Mouse (Mus musculus) brain, embryonic 14.5 days (tissue): ENCODE measurements at regions not wholly inside any gene's neighbourhood (a gene's known extent, or its start where the extent isn't known, plus 50 kb on each side); places are given as distances from the start of the nearest gene placed in this dataset.

Experiments
- CTCF ChIP-seq: fragments of 200-500 bp; IDR thresholded peaks from 2 replicates; pipeline ENCODE4 v1.5.1; 2012; ENCODE audit warnings: inconsistent platforms, mild to moderate bottlenecking, moderate library complexity, borderline replicate concordance; ENCODE audit not compliant: insufficient read depth, insufficient read length; ENCODE audit errors: extremely low read depth
- POLR2A ChIP-seq: fragments of 200-500 bp; IDR thresholded peaks from 2 replicates; pipeline ENCODE4 v1.6.1; 2012; ENCODE audit warnings: mild to moderate bottlenecking, inconsistent platforms, borderline replicate concordance; ENCODE audit not compliant: poor library complexity, insufficient read depth, insufficient read length, severe bottlenecking; ENCODE audit errors: extremely low read depth

GRCm38 (mm10) chr2:117023436-117023835 is 97.7 kb upstream of the Spred1 start:
- TF ChIP-seq CTCF (no peak), POLR2A (no peak)
